Mouse (Mus musculus) olfactory bulb, adult 2 months (tissue): ENCODE data around the gene Usp15. TPM values are rescaled to one million over a fixed set of nuclear protein-coding genes. Genes with fewer than 3 reads are reported as not detected.
"Not testable (repeated sequence)": the region's sequence is repeated elsewhere in the genome, so short reads cannot be mapped to it uniquely, and the experiment has no call there.

Source experiments
- H3K27ac ChIP-seq: fragments of 200-500 bp; 2 replicates; pipeline ENCODE4 v1.5.1; 2012; ENCODE audit warnings: low read depth, low read length; ENCODE audit not compliant: insufficient read depth
- H3K4me1 ChIP-seq: fragments of 200-500 bp; 2 replicates; pipeline ENCODE4 v1.6.1; 2012; ENCODE audit warnings: low read length; ENCODE audit not compliant: control insufficient read depth, insufficient read depth
- H3K4me3 ChIP-seq: fragments of 200-500 bp; 2 replicates; pipeline ENCODE4 v1.5.1; 2012; ENCODE audit warnings: mild to moderate bottlenecking, low read depth, low read length, moderate library complexity; ENCODE audit not compliant: insufficient read depth
- CTCF ChIP-seq: fragments of 200-500 bp; IDR thresholded peaks from 2 replicates; pipeline ENCODE4 v1.5.1; 2012; ENCODE audit warnings: low read depth, mild to moderate bottlenecking, low read length, moderate library complexity; ENCODE audit not compliant: insufficient read depth
- POLR2A ChIP-seq: fragments of 200-500 bp; IDR thresholded peaks from 2 replicates; pipeline ENCODE4 v1.6.1; 2012; ENCODE audit warnings: mild to moderate bottlenecking, low read depth, low read length, moderate library complexity; ENCODE audit not compliant: insufficient read depth
- WGBS: fragments of 180-500 bp; shearing (Covaris S2); methylation state at CpG from one replicate; pipeline ENCODE4 v1.1.7; 2018; 5-methylcytosine and 5-hydroxymethylcytosine counted together
- polyA plus RNA-seq: library from polyadenylated mRNA; stranded (reverse); fragments of >200 nt; gene quantifications from 2 replicates; pipeline ENCODE4 v1.2.4, GENCODE M21; 2012; ENCODE audit warnings: low replicate concordance; ENCODE audit not compliant: missing spikeins, insufficient read depth, insufficient read length

Usp15 gene
- polyA plus RNA-seq, result 173 TPM in 1 of 2 replicates, not detected in the other

DNA sequence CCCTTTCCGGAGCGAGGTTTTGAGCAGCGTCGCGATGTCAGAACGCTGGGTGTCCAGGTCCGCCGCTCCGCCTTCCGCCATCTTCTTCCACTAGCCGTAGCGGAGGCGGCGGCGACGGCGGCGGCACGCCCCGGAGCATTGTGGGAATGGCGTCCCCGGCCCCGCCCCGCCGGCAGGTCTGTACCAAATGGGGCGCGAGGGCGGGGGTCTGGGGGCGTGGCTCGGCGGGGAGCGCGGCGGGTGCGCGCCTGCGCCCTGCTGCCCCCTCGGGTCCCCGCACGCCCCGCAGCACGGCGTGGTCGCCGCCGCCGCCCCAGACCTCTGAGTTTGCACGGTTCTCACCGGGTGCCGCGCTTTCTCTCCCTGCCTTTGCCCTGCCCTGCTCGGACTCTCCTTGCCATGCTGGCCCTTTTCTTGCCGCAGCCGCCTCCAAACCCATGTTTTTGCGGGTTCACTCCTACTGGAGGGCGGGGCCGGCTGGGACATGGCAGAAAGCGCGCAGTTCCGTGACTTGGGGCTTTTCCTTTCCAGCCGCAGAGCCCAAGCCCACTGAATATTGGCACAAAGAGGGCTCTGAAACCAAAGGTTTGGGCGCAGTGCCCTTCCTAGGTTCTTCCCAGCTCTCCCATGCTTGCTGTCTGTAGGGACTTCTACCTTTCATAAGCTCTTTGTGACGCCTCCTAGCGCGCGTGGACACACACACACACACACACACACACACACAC lies at the start of gene Usp15:
Gene Usp15, minus strand, starts transcription at position 161 of the 725 bp plus-strand sequence.
- Histone ChIP-seq H3K4me1 (no peaks in the 10 kb centered on the region), H3K4me3 (peak within 1 kb of the TSS; percentile 97), H3K27ac (peak within 1 kb of the TSS; percentile 79)
- WGBS, result under 1% methylated on average over 66 of the region's 66 CpGs
- TF ChIP-seq POLR2A, result peak; percentile 96
- TF ChIP-seq CTCF, result 0 out of 2 replicates have a peak, but pooled peaks have one; percentile 3

DNA sequence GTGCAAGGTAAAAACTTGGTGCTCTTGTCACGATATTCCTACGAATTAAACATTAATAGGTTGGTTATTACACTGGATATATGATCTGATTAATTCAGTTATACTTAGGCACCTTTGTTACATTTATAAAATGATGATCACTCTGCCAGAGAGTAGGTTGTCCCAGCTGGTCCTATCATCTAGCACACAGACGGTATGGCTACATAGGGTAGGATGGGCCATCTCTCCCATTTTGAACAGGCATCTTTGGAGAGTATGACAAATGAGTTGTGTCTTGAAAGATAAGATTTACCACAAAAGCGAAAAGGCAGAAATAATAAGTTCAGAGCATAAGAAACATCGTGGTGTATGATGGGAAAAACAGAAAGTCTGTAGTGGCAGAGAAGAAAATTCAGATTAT lies 32.6 kb upstream of the Usp15 start:
- no peak overlapping the region for H3K27ac ChIP-seq
- TF ChIP-seq CTCF (no peak), POLR2A (no peak)
- no peak overlapping the region for H3K4me3 ChIP-seq
- H3K4me1 ChIP-seq, result no peaks in the 10 kb centered on the region
- 96% methylated on average over 5 of the region's 5 CpGs for WGBS

DNA sequence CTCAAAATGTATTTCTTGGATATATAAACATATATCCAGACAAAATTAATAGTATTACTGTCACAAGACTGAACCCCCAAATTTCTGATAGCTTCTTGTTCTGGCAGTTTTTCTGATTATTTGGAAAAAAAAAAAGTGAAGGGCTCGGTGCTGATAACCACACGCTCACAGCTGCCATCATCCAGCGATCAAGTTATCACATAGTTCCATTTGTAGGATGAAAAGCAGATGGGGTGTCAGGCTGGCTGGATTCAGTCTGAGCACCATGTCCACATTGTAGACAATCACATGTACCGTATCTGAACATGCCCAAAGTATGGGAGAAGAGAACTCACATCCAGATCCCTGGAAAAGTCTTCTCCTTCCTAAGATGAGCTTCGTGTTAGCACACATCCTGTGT lies 26.0 kb upstream of the Usp15 start:
- H3K4me3 ChIP-seq, result no peak overlapping the region
- H3K4me1 ChIP-seq, result no peaks in the 10 kb centered on the region
- no peak overlapping the region for H3K27ac ChIP-seq
- no peak for TF ChIP-seq POLR2A
- no peak for TF ChIP-seq CTCF
- 95% methylated on average over 5 of the region's 5 CpGs for WGBS

DNA sequence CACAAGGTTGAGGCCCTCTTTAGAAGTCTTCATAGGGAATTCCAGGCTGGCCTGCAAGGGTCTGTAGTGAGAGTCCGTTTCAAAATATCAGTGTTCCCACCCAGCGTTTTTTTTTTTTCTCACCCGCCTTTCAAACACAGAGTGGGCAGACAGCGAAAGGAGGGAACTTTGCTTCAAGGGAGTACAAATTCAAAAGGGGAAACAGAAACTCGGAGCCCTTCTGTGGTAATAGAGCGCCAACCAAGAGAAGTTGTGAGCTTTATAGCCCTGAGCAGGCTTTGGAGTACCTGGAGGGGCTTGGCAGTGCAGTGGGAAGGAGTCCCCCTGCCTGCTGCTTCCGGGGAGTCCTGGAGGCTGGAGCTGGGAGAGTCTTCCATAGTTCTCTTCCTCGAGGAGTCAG lies 12.7 kb upstream of the Usp15 start:
- no peak overlapping the region for H3K4me3 ChIP-seq
- WGBS, result 74% methylated on average over 8 of the region's 8 CpGs
- TF ChIP-seq CTCF (no peak), POLR2A (no peak)
- H3K4me1 ChIP-seq, result no peaks in the 10 kb centered on the region
- H3K27ac ChIP-seq, result no peak overlapping the region

DNA sequence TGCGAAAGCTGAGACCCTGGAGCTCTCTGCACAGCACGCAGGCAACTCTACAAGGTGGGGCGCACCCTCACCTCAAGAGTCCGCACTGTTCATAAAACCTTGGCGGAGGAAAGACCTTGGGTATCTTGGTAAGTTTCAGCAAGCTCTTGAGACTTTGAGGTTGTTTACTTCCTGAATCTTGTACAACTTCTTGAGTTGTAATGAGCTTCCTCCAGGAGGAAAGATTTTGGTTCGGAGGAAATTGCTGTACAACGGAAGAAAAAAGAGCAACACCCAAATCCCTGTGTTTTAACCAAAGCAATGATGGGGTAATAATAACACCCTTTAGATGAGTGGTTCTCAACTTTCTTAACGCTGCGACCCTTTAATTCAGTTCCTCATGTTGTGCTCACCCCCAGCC lies 11.5 kb upstream of the Usp15 start:
- no peaks in the 10 kb centered on the region for H3K4me1 ChIP-seq
- TF ChIP-seq POLR2A (no peak), CTCF (no peak)
- no peak overlapping the region for H3K4me3 ChIP-seq
- WGBS, result 91% methylated on average over 9 of the region's 9 CpGs
- no peak overlapping the region for H3K27ac ChIP-seq

DNA sequence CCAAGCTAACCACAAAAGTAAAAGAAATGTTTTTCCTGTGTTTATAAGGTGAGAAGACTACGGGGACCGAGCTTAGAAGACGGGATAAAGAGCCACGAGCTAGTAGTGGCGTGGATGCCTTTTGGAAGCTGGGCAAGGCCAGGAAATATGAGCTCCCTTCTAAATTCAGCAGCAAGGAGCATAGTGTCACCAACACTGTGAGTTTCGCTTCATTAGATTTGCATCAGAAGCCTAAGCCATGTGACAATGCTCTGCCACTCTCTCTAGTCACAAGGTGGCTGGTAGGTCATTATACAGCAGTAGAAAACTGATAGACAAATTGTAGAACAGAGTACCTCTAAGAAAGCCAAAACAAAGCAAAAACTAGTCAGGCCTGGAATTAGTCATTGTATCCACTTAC lies 9.3 kb upstream of the Usp15 start:
- Histone ChIP-seq H3K27ac (no peak overlapping the region), H3K4me3 (no peak overlapping the region), H3K4me1 (no peaks in the 10 kb centered on the region)
- TF ChIP-seq POLR2A, result no peak
- TF ChIP-seq CTCF, result no peak
- 85% methylated on average over 6 of the region's 6 CpGs for WGBS

DNA sequence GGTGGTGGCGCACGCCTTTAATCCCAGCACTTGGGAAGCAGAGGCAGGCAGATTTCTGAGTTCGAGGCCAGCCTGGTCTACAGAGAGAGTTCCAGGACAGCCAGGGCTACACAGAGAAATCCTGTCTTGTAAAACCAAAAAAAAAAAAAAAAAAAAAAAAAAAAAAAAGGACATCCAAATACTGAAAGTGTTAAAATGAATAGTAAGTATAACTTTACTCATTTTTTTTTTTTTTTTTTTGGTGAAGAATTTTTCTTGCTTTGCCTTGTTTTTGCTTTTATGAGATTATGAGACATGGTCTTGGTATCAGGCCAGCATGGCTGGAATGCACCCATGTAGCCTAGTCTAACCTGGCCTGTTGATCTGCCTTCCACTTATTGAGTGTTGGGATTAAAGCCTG lies 8.6 kb upstream of the Usp15 start:
- WGBS, result 98% methylated on average over 3 of the region's 3 CpGs
- not testable (repeated sequence) for H3K4me1 ChIP-seq, H3K4me3 ChIP-seq, H3K27ac ChIP-seq

DNA sequence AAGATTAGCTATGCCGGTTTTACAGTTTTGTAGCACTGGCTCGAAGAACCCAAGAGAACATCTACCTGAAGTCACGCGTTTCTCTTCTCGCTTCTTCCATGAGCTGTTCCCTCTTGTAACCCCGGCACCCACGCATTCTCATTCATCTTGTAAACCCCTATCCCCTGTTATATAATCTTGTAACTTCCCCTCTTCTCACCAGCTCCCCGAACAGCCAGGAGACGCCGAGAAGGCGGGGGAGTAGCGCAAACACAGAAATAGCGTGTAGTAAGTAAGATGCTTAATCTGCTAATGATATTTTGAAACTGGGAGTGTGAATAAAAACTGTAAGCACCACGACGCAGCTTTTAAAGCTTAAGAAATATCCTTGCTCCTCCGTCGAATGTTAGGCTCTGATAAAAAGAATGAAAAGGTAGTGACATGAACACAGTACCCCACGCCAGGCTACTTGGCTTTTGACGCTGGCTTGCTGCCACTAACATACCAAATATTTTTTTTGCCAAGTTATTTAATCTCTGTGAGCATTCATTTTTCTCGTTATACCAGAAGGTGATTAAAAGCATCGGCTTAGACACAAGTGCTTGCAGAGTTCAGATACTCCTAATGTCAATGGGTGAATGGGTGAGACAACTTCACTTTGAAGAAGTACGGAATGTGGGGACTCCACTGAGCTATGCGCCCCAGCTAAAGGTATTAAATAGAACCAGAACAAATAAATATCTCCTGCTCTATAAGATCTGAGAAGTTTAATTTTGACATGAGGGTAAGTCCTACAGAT lies 5.4 kb upstream of the Usp15 start:
- H3K4me1 ChIP-seq, result no peaks in the 10 kb centered on the region
- 49% methylated on average over 23 of the region's 23 CpGs for WGBS
- TF ChIP-seq POLR2A, result no peak
- TF ChIP-seq CTCF, result no peak
- H3K4me3 ChIP-seq, result no peak overlapping the region
- H3K27ac ChIP-seq, result no peak overlapping the region

DNA sequence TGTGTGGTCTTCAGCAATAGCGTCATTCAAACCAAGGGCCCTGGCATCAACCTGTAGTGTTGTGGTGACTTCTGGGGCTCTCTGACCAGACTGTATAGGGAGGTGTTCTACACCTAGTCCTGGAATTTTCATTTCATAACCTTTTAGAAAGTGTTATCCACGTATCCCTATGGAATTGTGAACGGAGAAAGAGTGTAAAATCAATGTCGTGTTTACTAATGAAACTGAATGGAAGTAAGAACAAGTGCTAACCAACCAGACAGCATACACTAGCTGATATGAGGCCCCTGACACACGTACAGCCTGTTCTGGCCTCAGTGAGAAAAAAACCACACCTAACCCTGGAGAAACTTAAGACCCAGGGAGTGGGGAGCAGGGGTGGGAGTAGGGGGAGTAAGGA lies 4.6 kb upstream of the Usp15 start:
- TF ChIP-seq POLR2A (no peak), CTCF (no peak)
- 90% methylated on average over 5 of the region's 5 CpGs for WGBS
- Histone ChIP-seq H3K4me3 (no peak overlapping the region), H3K4me1 (no peaks in the 10 kb centered on the region), H3K27ac (no peak overlapping the region)

DNA sequence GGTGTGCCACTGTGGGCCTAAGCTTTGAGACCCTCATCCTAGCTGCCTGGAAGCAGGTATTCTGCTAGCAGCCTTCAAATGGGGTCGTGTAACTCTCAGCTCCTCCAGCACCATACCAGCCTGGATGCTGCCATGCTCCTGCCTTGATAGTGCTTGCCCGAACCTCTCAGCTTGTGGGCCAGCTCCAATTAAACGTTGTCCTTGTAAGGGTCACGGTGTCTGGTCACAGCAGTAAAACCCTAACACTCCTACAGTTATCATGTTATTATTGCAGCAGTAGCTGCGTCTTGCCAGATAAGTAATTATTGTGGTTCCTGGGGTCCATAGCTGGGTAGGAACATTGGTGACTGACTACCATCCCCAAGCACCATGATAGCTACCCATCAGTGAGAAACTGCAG lies 4.2 kb upstream of the Usp15 start:
- no peak overlapping the region for H3K4me3 ChIP-seq
- no peak overlapping the region for H3K27ac ChIP-seq
- WGBS, result 93% methylated on average over 5 of the region's 5 CpGs
- TF ChIP-seq POLR2A (no peak), CTCF (no peak)
- no peaks in the 10 kb centered on the region for H3K4me1 ChIP-seq
